Mouse (Mus musculus) left cerebral cortex, adult 9 months (tissue): ENCODE data around the gene Slc29a2.
"Not testable (repeated sequence)": the region's sequence is repeated elsewhere in the genome, so short reads cannot be mapped to it uniquely, and the experiment has no call there.

Experiments
- DNase-seq, 2 experiments: peaks; one replicate each; pipeline ENCODE4 v3.0.0; 2022; ENCODE audit warnings: low spot score in 2 of 2

Slc29a2 gene

GRCm38 (mm10) chr19:5023621-5024479 is at the start of gene Slc29a2:
Gene Slc29a2, plus strand, starts transcription at chr19:5023860.
- peak; percentile 78 to 89 for DNase-seq

GRCm38 (mm10) chr19:4981767-4982166 is 41.9 kb upstream of the Slc29a2 start:
- DNase-seq: peak in 1 of 2 experiments; percentile 82

GRCm38 (mm10) chr19:4989013-4989412 is 34.6 kb upstream of the Slc29a2 start:
- peak in 1 of 2 experiments; percentile 70 for DNase-seq

DNA sequence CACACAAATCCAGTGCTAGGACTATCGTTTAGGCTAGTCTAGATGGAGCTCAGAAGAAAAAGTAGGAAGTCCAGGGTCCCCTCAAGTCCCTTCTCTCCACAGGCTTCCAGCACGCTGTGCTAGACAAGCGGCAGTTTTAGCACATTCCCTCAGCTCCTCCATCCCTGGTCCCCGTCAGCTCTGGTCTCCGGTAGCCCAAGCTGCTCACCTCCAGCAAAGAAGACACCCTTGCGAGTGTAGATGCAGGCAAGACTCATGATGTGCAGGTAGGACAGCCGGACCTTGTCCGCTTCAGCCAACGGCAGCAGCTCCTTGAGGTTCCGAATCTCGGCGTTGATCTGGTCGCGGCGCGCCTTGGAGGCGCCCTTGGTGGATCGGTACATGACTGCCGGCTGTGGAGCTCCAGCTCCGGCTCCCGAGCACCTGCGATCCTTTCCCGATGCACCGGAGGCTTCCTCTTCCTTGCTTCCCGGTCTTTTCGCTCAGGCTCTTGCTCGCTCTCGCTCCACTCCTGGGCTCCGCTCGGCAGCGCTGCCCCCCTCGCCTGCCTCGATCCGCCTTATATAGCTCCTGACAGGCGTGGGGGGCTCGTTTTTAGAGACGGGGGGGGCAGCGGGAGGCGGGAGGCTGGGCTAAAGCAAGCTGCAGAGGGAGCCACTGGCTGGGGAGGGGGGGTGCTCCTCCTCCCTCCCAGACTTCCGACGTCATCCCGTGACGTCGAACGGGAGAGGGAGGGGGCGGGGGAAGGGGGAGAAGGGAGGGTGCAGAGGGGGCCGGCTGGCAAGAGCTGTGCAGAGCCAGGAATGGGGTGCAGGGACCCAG is 34.0 kb upstream of the Slc29a2 start:
- DNase-seq: peak in 1 of 2 experiments; percentile 81

DNA sequence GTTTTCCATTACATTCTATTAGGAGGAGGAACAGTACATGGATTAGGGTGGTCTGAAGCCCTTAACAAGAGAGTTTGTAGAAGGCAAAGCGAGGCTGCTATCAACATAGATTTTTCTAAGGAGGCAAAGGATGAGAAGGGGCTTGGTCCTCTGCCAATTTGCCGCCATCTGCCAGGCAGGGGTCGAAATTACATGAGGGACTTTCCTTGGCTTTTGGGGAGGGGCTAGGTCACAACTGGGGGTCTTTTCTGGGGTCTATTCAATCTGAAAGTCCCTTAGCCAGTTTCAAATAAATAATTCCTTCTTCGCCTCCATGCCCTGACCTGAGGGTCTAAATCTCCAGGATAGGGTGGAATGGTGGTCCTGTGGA is 33.4 kb upstream of the Slc29a2 start, which contains the start of gene Npas4:
Gene Npas4, minus strand, starts transcription at position 61 of the 370 bp plus-strand sequence.
- DNase-seq: no peak

DNA sequence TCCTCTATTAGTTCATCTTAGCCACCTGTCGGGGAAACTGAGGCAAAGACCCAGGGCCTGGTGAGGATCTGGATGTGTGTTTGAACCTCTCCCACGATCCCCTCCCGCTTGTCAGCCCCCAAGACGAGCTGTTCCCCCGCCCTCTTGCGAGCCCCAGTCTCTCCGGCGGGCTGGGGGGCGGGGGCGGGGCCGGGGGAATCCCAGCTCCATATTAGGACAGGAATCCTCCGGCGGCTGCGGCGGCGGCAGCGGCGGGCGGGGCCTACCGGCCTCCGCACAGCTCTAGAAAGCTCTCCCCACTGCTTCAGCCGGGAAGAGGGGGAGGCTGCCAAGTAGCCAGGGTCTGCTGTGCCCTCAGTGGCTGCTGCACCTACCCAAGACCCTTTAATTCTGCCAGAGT is 32.9 kb upstream of the Slc29a2 start:
- no peak for DNase-seq

- DNase-seq: no peak
These were observed 31.3 kb upstream of the Slc29a2 start for GRCm38 (mm10) chr19:4992371-4992770.

GRCm38 (mm10) chr19:4992904-4993303 is 30.8 kb upstream of the Slc29a2 start:
- peak; percentile 82 to 92 for DNase-seq

DNA sequence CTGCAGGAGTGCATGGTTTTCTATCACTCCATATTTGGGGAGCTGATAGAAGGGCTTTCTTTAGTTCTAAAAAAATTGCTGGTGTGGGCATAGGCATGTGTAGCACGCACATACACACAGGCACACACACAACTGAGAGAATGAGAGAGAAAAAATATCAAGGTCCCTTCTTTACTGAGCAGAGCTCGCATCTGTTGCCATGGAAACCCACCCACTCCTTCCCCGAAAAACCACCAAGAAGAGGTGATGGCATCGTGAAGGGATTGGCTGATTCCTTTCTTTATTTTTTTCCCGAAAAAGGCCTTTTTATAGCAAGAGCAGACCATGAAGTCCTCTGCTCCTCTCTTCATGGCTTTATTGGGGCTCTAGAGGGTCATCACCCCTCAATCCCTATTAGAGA is 29.6 kb upstream of the Slc29a2 start:
- peak; percentile 85 to 92 for DNase-seq

DNA sequence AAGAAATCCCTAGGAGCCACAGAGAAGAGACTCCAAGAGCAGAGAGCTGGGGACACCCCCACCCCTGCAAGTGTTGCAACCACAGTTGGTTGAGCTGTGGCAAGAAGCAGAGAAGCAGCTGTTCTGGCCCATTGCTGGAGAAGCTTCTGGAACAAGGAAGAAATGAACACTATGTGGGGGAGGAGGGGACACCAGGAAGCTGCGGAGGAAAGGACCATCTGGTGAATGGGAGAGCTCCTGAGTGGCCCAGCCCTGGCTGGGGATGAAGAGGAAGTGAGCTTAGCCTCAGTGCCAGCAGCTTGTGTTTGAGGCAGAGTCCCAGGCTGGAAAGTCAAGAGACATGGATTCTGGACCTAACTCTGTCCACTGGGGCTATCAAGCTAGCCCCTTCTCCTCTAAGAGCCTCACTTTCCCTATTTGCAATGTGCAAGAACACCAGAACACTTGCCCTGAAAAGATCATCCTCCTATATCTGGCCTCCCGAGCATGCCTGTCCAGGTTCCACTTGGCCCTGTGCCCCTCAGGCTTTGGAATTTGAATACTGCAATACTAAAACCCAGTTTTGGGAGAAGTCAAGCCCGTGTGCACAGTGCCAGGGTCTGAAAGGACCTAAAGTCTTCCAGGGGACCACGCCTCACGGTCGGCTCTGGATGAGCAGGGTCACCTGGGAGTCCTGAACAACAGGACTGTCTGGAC is 24.1 kb upstream of the Slc29a2 start:
- peak; percentile 70 to 72 for DNase-seq

DNA sequence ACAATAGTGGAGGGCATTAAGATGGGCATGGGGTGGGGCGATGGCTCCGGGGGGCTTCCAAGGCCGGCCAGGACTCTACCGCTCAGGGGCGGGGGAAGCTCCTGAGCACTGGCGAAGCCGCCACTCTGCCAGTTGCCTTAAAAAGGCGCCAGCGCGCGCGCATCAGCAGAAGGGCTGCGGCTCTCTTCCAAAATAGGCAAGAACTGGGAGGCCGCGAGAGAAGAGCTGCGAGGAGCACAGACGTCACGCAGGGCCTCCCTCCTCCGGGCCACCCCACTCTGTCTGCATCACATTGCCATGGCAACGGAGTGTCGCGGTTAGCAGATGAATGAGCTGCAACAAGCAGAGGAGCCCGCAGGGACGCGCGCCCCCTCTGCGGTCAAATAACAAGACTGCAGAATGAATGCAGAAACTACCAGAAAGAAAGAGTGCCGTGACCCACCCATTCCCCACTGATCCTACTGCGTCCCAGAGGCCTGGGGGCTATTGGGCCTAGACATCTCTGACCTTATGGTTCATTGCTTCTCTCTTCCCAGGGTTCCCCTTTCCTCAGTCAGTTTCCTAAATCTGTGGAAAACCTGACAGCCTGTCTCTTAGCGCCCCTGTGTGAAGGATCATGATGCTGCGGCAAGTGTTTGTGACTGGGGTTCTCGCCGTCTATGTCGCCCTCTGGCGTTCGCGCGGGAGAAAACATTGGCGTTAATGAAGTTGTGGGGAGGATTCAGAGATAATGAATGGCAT is 21.8 kb upstream of the Slc29a2 start:
- DNase-seq: peak; percentile 97

- not testable (repeated sequence) for DNase-seq
These were observed 20.0 kb upstream of the Slc29a2 start for GRCm38 (mm10) chr19:5003644-5004043.

DNA sequence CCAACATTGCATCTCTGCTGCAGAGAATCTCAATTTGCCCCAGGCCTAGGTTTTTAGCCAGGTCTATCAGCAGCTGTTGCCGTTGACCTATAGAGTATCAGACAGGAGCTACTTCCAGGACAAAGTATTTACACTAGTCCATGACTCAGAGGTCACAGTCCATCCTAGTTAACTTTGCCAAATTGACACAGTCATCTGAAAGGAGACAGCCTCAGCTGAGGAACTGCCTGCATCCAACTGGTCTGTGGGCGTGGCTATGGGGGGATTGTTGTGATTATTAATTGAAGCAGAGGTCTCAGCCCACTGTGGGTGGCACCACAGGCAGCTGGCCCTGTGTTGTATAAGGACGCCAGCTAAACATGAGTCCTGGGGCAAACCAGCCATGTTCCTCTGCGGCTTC is 18.7 kb upstream of the Slc29a2 start:
- no peak for DNase-seq

DNA sequence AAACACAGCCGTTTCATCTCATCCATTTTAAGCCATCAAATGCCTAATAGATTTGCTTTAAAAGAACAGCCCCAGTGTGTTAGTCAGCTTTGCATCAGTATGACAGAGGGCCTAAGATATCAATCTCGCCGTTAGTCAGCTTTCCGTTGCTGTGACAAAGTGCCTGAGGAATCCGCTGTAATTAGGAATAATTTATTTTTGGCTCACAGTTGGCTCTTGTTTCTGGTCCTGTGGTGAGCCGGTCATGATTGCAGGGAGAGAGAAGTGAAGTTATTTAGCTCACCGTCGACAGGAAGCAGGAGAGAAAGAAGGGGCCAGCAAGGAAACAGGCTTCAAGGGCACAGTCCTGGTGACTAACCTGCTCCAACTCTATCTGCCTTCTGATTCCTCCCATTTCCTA is 10.5 kb upstream of the Slc29a2 start:
- no peak for DNase-seq

GRCm38 (mm10) chr19:5014961-5015398 is 8.7 kb upstream of the Slc29a2 start:
- no peak for DNase-seq

DNA sequence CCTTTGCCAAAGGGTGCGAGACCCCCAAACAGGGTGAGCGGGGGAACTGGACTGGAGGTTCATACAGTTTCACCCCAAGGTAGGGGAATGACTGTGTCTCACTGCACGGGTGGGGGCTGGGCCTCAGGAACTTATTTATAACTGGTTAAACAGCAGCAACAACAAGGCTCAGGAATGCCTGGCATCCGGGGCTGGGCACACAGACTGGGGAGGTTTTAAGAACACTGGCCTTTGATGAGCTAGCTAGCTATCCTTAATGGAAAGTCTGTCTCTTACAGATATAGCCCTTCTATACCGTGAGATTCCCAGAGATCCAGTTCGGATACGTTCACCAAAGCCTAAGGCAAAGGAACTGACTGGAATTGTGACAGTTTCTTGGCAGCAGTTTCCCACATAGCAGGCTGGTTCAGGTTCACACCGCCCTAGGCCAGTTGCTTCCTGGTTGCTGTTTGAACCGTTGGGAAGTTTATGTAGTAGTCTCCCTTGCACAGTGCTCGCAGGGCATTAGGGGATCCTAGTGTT is 7.4 kb upstream of the Slc29a2 start:
- no peak for DNase-seq

- peak in 1 of 2 experiments; percentile 56 for DNase-seq
These were observed 6.9 kb upstream of the Slc29a2 start for GRCm38 (mm10) chr19:5016782-5017181.

DNA sequence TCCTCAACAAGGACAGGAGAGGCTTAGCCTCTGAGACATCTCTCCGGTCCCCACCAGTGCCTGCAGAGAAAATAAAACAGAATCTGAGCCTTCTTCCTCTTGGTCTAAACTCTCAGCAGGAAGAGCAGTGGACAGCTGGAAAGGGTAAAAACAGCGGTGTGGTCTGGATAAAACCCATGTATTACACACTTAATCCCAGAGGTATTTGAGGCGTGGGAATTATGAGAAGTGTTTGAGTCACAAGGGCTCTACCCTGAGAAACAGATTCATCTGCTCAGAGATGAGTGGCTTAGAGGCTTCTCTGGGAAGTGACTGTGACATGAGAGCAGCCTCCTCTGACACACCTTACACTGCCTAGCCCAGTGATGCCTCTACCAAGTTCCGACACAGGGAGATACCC is 6.0 kb upstream of the Slc29a2 start:
- DNase-seq: no peak

- no peak for DNase-seq
These were observed 5.5 kb upstream of the Slc29a2 start for GRCm38 (mm10) chr19:5018191-5018590.

DNA sequence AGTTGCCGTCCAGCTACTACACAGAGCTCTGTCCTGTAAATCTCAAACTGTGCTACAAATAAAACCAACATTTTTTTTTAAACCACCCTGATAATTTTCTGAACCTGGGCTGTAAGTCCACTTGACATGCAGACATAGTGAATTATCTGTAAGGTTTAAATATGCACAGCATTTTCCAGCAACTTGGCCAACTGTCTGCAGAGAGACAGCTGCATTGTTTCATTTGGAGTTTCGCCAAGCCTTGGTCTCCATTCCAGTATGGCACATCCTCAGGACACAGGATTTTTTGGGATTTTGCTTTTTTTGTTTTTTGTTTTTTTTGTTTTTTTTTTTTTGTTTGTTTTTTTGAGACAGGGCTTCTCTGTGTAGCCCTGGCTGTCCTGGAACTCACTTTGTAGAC is 2.2 kb upstream of the Slc29a2 start:
- DNase-seq: no peak

DNA sequence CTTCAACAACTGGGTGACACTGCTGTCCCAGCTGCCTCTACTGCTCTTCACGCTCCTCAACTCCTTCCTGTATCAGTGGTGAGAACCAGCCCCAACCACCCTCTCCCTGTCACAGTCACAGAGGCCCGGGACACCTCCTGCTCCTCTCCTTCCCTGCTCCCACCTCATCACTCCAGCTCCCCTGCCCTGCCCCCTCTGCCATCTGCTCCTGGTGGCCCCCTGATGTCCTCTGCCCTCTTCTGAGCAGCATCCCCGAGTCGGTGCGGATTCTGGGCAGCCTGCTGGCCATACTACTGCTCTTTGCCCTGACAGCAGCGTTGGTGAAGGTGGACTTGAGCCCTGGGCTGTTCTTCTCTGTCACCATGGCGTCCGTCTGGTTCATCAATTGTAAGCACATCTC is 2.5 kb downstream of the Slc29a2 start:
- no peak for DNase-seq
